Mouse (Mus musculus) adrenal gland, adult 18-20 months (tissue): ENCODE measurements around the gene Glis2. TPM values are rescaled to one million over a fixed set of nuclear protein-coding genes. Genes with fewer than 3 reads are reported as not detected.

Experiments
- DNase-seq, 2 experiments: peaks; one replicate each; pipeline ENCODE4 v3.0.0; 2021 to 2022; ENCODE audit warnings: low spot score in 2 of 2
- total RNA-seq, 2 experiments: library from RNA; stranded (reverse); gene quantifications; 1 replicate in 1 of 2; 2 replicates in 1 of 2; pipeline ENCODE4 v1.2.3; 2021

Glis2 gene
- total RNA-seq, 2 experiments from 2014 or later: 11.3 to 11.5 TPM

DNA sequence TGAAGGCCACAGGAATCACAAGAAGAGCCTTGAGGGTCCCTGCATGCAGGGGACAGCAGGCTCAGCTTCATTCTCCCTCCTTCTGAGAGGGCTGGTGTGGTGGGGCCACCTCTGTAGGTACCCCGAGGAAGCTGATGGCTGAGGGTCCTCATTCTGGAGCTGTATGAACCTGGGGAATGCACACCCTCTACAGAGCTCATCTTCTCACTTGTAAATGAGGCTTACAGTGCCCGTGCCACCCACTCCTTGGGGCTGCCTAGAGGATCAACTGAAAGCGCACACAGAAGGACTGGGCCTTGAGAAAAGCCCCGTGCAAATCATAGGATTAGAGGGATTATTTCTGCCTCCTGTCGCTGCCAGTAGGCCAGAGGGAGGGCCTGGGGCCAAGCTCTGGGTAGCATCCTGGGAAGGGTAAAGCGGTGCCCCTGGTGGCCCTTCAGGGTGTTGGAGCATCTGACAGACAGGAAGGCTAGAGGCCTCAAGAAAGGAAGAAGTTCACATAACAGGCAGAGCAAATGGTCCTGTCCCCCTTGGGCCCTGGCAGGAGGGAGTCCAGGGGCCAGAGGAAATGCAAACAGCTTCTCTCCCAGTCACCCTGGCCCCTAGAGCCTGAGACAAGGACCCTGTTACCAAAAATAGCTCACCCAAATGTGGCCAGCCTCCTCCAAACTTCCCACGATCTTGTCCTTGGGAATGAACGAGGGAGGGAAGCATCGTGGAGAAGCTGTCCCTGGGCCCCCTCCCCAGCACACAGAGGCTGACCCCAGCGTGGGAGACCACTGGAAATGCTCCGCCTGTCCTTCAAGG is 61.5 kb downstream of the Glis2 start:
- DNase-seq: no peak

DNA sequence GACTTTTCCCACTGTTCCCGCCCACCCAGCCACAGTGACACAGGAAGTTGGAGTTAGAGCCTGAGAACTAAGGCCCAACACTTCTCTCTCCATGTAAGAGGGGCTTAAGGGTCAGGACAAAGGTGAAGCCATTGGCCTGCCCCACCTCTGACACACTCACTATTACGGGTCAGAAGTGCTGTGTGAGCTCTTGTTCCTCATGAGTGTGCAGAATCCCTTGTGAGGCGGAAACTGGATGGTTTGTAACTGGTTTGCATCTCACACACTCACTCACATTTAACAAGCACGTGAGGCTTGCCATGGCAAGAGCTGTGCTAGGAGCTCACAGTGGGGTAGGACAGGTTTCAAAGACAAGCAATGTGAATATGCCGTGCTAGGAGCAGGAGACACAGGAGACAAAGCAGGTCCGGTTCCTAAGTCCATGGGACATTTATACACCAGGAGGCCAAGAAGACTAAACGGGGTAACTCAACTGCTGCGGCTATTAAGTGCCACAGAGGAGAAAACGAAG is 62.1 kb downstream of the Glis2 start:
- no peak for DNase-seq

DNA sequence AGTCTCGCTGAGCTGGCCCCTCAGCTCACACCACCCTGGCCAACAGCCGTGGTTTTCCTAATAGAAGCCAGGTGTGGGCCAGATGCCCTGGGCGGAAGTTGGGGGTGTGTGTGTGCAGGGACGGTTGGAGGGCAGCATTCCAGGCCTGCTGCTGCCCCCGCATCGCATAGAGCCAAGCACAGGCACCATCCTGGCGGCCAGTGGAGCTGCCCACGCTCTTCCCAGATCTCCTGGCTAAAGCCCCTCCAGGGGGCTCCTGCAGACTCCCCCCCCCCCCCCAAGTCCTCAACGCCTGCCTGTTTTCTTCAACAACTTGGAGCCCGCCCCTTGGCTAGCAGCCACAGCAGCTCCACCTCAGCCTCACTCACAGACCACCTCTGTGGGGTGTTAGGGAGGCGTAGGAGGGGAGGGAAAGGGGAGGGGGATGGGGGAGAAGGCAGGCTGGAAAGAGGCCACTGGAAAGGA is 64.3 kb downstream of the Glis2 start:
- DNase-seq: no peak

DNA sequence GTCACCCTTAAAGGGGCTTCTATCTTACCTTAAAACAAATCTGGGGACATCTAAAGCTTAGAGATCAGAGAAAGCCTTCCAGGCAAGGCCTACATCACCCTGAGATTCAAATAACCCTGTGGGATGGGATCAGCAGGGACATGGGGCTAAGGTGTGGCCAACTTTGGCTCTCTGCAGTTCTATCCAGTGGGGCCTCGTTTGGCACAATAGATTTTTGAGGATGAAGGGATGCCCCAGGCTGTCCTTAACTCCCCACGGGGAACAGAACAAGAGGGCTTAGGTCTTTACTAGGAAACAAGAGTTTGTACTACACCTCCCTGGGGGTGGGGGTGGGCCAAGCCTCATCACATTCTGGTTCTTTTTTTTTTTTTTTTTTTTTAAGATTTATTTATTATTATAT is 64.8 kb downstream of the Glis2 start:
- DNase-seq: no peak

DNA sequence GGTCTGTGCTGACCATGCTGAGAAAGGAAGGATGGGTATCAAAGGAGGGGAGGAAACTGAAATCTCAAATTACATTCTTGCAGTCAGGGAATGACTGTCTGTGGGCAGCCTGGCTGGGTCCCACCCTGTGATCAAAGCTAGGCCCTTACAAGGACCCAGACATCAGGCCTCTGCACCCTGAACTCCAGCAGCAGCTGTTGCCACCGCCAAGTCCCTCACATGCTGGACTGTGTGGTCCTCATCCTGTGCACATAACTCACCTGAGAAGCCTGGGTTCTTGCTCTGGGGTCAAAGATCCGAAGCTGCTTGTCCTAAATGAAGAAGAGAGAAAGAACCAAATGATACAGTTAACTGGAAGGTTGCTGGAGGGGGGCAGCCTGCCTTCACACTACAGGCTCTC is 67.1 kb downstream of the Glis2 start:
- DNase-seq: no peak

DNA sequence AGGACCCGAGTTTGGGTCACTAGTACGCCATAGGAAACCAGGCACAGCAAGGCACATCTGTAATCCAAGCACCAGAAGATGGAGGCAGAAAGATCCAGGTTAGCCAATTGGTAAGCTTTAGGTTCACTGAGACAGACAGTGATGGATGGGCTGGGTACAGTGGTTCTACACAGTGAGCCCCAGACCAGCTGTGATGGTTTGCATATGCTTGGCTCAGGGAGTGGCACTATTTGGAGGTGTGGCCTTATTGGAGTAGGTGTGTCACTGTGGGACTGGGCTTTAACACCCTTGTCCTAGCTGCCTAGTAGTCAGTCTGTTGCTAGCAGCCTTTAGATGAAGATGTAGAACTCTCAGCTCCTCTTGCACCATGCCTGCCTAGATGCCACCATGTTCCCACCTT is 69.3 kb downstream of the Glis2 start:
- no peak for DNase-seq

DNA sequence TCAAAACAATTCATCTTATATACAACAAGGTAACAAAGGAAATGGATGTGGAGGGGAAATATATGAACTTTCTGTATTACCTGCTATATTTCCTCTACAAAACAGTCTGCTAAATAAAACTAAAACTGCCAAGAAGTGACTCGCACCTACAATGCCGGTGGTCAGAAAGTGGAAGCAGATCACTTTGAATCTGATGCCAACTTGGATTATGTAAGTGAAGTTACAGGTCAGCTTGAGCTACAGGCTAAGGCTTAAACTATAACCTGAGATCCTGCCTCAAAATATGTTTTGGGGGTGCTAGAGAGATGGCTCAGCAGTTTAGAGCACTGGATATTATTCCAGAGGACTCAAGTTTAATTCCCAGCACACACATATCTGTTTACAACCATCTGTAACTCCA is 71.2 kb downstream of the Glis2 start:
- DNase-seq: no peak

DNA sequence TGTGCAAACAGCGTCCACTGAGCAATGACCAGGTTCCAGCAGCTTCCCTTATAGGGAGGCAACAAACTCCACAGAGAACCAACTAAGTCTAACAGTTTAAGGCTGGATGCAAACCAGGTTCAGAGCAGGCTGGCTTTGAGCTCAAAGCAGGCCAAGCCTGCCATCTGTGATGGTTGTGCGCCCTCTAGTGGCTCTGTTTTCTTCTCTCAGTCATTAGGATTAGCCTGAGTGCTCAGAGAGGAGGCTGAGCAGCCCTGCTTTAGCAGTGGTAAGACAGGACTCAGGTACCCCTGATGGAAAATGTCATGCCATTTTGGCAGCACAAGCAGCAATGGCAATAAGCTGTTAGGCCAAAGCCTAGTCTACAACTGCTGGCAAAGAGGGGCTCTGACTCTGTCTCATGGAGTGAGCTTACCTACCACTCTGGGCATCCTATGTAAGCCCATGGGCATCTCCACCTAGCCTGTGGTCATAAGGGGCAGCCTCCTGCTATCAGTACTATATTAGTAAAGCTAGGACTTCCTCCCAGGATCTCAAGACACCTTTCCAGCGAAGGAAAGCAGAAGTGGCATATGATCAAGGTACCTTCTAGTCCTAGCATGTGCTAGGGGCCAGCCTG is 72.8 kb downstream of the Glis2 start:
- DNase-seq: peak; percentile 85 to 87

DNA sequence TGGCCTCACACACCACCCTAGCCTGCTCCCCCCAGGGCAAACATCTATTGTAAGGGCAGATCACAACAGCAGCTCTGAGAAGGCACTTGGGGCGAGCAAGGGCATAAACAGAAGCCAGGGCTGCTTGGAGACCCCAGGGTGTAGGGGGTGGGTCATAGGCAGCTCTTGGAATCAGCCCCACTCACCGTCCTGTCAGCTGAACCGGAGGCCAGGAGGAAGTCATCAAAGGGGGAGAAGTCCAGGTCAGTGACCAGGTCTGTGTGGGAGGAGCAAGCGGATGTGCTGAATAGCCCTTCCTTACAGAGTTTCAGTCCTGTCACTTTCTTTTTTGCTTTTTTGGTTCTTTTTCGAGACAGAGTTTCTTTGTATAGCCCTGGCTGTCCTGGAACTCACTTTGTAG is 75.8 kb downstream of the Glis2 start:
- no peak for DNase-seq

DNA sequence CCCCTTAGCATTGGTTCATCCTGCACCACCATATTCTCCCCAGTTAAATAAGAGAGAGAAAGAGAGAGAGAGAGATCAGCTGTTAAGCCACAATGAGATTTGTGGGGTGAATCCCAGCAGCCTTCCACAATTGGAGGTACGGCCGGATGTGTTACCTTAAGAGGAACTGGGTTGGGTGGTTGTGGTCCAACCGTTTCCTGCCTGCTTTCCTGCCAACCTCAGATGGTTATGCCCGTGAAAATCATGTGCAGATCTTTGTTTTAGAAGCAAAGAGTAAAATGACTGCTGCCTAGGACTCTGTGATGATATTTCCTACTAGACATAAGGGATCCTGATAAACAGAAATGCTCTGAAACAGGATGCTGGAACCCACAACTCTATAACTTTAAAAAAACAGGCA is 79.6 kb downstream of the Glis2 start:
- no peak for DNase-seq

Other genes starting within 250 kb of the Glis2 start
- 10 to 100 TPM; 32.3 to 51.9 TPM for gene Adcy9, start 174.2 kb upstream of the Glis2 start, total RNA-seq
- 1 to 10 TPM; 7.3 to 8.3 TPM for gene Srl, start 52.9 kb upstream of the Glis2 start, total RNA-seq
- 1 to 10 TPM; 5.1 to 5.7 TPM for gene Tfap4, start 34.9 kb upstream of the Glis2 start, total RNA-seq
- gene Pam16, start 30.3 kb downstream of the Glis2 start, total RNA-seq: 100 to 1,000 TPM; 117 to 118 TPM
- 10 to 100 TPM; 10.0 to 15.3 TPM for gene Vasn, start 45.2 kb downstream of the Glis2 start, total RNA-seq
- 100 to 1,000 TPM; 132 to 145 TPM for gene Dnaja3, start 45.3 kb downstream of the Glis2 start, total RNA-seq
- 10 to 100 TPM; 21.0 to 25.7 TPM for gene Coro7, start 85.1 kb downstream of the Glis2 start, total RNA-seq
- gene Nmral1, start 124.6 kb downstream of the Glis2 start, total RNA-seq: 1 to 10 TPM; 3.1 to 4.7 TPM
- 10 to 100 TPM; 73.5 to 83.8 TPM for gene Hmox2, start 131.6 kb downstream of the Glis2 start, total RNA-seq
- 100 to 1,000 TPM; 121 to 147 TPM for gene Cdip1, start 195.6 kb downstream of the Glis2 start, total RNA-seq
- gene 4930562C15Rik, start 240.7 kb downstream of the Glis2 start, total RNA-seq: not detected